In the genomic region with DNA sequence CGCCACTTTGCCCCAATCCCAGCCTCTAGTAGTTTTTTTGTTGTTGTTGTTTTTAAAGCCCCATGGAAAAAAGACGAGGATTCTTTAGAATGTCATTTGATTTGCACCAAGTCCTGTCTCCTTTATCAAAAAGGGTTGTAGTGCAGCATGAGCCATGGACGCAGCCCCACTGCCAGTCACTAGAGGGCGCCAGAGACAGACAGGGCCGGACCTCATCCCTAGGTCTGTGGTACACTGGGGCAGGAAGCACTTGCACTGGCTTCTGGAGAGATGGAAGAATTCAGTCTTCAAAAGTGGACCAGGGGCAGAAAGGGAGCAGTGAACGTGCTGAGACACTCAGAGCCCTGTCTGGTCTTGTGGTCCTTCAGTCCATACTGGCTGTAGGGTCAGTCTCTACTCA, we compare ENCODE assay signal across 7 mouse cellular contexts. TPM values are rescaled to one million over a fixed set of nuclear protein-coding genes. Genes with fewer than 3 reads are reported as not detected.
DNase-seq lines count a peak whose midpoint lies in the region; ATAC-seq and TF ChIP-seq lines count a peak whose summit lies in the region.

No protein-coding gene starts in this region.

- H3K9ac ChIP-seq in hindbrain, postnatal 0 days (replicated peaks; ENCODE audit: low read length) = no peak overlapping the region

- peak; percentile 91 for TF ChIP-seq CTCF in hindbrain, postnatal 0 days (IDR thresholded peaks at IDR 0.05; ENCODE audit: low read depth)

- peaks cover 39% of the 10 kb centered on the region for H3K36me3 ChIP-seq in hindbrain, postnatal 0 days (ENCODE audit: insufficient read depth, low read length)
- H3K36me3 ChIP-seq in limb, embryonic 10.5 days = peaks cover 69% of the 10 kb centered on the region

- WGBS in hindbrain, postnatal 0 days = 28% methylated on average over 6 of the region's 6 CpGs
- 50% methylated on average over 6 of the region's 6 CpGs for WGBS in limb, embryonic 10.5 days

- no peaks in the 10 kb centered on the region for H3K27me3 ChIP-seq in hindbrain, postnatal 0 days (ENCODE audit: insufficient read depth, low read length)
- H3K27me3 ChIP-seq in limb, embryonic 10.5 days (ENCODE audit: low read depth, poor library complexity, severe bottlenecking) = no peaks in the 10 kb centered on the region

- H3K4me2 ChIP-seq in hindbrain, postnatal 0 days (ENCODE audit: low read depth, low read length) = no peak overlapping the region

- ATAC-seq in hindbrain, postnatal 0 days = no peak

- peaks cover 10% of the 10 kb centered on the region for H3K4me1 ChIP-seq in hindbrain, postnatal 0 days (ENCODE audit: insufficient read depth, low read length)
- peaks cover 30% of the 10 kb centered on the region for H3K4me1 ChIP-seq in limb, embryonic 10.5 days

- no peak overlapping the region for H3K4me3 ChIP-seq in hindbrain, postnatal 0 days (ENCODE audit: low read length)
- H3K4me3 ChIP-seq in limb, embryonic 10.5 days = peak overlapping the region; percentile 80

- DNase-seq in ZHBTc4 (ENCODE audit: low read depth, low spot score) = peak; percentile 91
- DNase-seq in cerebellum, adult 9-10 months = peak; percentile 90
- peak; percentile 90 for DNase-seq in gastrocnemius, adult 18-20 months (ENCODE audit: low spot score)
- peak; percentile 82 for DNase-seq in hindbrain, postnatal 0 days (ENCODE audit: low spot score)
- DNase-seq in limb, embryonic 10.5 days (ENCODE audit: low spot score) = peak; percentile 90
- peak; percentile 66 to 78 for DNase-seq in monocyte, adult 2 months (ENCODE audit: low read depth in 1 of 2, low spot score in 2 of 2)
- DNase-seq in spleen, postnatal 36 days (ENCODE audit: low spot score in 2 of 2) = peak; percentile 74 to 79

- H3K9me3 ChIP-seq in hindbrain, postnatal 0 days (ENCODE audit: low read length) = no peaks in the 10 kb centered on the region
- H3K9me3 ChIP-seq in limb, embryonic 10.5 days (replicated peaks) = no peaks in the 10 kb centered on the region

- no peak overlapping the region for H3K27ac ChIP-seq in hindbrain, postnatal 0 days
- H3K27ac ChIP-seq in limb, embryonic 10.5 days = no peak overlapping the region

RNA-seq across cellular contexts. Expression of a gene that starts 3.3 kb away (rescaled TPM):
- 100 to 1,000 TPM; 119 to 139 TPM for total RNA-seq in gastrocnemius, adult 18-20 months (2021)
- total RNA-seq in hindbrain, postnatal 0 days (2014; rRNA removed) = 215 and 251 TPM in 2 replicates
- polyA plus RNA-seq in hindbrain, postnatal 0 days (2015; fragmentation: Nextera tagmentation; extraction: Ambion mirVana) = 470 and 531 TPM in 2 replicates
- 979 and 1,027 TPM in 2 replicates for polyA plus RNA-seq in limb, embryonic 10.5 days (2016; fragmentation: Nextera tagmentation; extraction: Ambion mirVana)

RNA-seq across cellular contexts. Expression of a gene that starts 8.4 kb away (rescaled TPM):
- 1 to 10 TPM in 1 of 2 experiments, under 1 TPM in 1; 0.64 to 1.4 TPM for total RNA-seq in gastrocnemius, adult 18-20 months (2021)
- 99.4 and 105 TPM in 2 replicates for total RNA-seq in hindbrain, postnatal 0 days (2014; rRNA removed)
- polyA plus RNA-seq in hindbrain, postnatal 0 days (2015; fragmentation: Nextera tagmentation; extraction: Ambion mirVana) = 48.7 and 50.7 TPM in 2 replicates
- polyA plus RNA-seq in limb, embryonic 10.5 days (2016; fragmentation: Nextera tagmentation; extraction: Ambion mirVana) = 11.4 and 18.8 TPM in 2 replicates

RNA-seq across cellular contexts. Expression of a gene that starts 14.4 kb away (rescaled TPM):
- 10 to 100 TPM; 15.0 to 19.1 TPM for total RNA-seq in gastrocnemius, adult 18-20 months (2021)
- 42.2 and 48.6 TPM in 2 replicates for total RNA-seq in hindbrain, postnatal 0 days (2014; rRNA removed)
- polyA plus RNA-seq in hindbrain, postnatal 0 days (2015; fragmentation: Nextera tagmentation; extraction: Ambion mirVana) = 31.5 and 33.7 TPM in 2 replicates
- 74.7 and 75.0 TPM in 2 replicates for polyA plus RNA-seq in limb, embryonic 10.5 days (2016; fragmentation: Nextera tagmentation; extraction: Ambion mirVana)

RNA-seq across cellular contexts. Expression of a gene that starts 15.4 kb away (rescaled TPM):
- 1 to 10 TPM; 8.4 to 8.5 TPM for total RNA-seq in gastrocnemius, adult 18-20 months (2021)
- total RNA-seq in hindbrain, postnatal 0 days (2014; rRNA removed) = 7.2 and 15.0 TPM in 2 replicates
- polyA plus RNA-seq in hindbrain, postnatal 0 days (2015; fragmentation: Nextera tagmentation; extraction: Ambion mirVana) = 13.0 and 13.6 TPM in 2 replicates
- 89.7 and 92.2 TPM in 2 replicates for polyA plus RNA-seq in limb, embryonic 10.5 days (2016; fragmentation: Nextera tagmentation; extraction: Ambion mirVana)

RNA-seq across cellular contexts. Expression of a gene that starts 33.1 kb away (rescaled TPM):
- 10 to 100 TPM; 41.3 to 46.2 TPM for total RNA-seq in gastrocnemius, adult 18-20 months (2021)
- total RNA-seq in hindbrain, postnatal 0 days (2014; rRNA removed) = 76.7 and 77.7 TPM in 2 replicates
- 40.7 and 45.6 TPM in 2 replicates for polyA plus RNA-seq in hindbrain, postnatal 0 days (2015; fragmentation: Nextera tagmentation; extraction: Ambion mirVana)
- polyA plus RNA-seq in limb, embryonic 10.5 days (2016; fragmentation: Nextera tagmentation; extraction: Ambion mirVana) = 47.8 and 50.6 TPM in 2 replicates

Comparison
In these comparisons a context has a peak if more than half of its experiments do, and no peak if none do; other contexts are left out.
1. RNA of a gene that starts 8.4 kb away (total RNA-seq): 99.4 to 105 TPM in hindbrain, postnatal 0 days; 0.64 to 1.4 TPM in gastrocnemius, adult 18-20 months; every median in the first group is over 10 times any median in the second.
2. Peak in every context shown above with its lines, with median percentiles within 50 percentile points of each other: DNase-seq.